Mouse (Mus musculus): ENCODE results near the gene Bri3.
"Not testable (repeated sequence)": the region's sequence is repeated elsewhere in the genome, so short reads cannot be mapped to it uniquely, and the experiment has no call there.

Gene Bri3

DNA sequence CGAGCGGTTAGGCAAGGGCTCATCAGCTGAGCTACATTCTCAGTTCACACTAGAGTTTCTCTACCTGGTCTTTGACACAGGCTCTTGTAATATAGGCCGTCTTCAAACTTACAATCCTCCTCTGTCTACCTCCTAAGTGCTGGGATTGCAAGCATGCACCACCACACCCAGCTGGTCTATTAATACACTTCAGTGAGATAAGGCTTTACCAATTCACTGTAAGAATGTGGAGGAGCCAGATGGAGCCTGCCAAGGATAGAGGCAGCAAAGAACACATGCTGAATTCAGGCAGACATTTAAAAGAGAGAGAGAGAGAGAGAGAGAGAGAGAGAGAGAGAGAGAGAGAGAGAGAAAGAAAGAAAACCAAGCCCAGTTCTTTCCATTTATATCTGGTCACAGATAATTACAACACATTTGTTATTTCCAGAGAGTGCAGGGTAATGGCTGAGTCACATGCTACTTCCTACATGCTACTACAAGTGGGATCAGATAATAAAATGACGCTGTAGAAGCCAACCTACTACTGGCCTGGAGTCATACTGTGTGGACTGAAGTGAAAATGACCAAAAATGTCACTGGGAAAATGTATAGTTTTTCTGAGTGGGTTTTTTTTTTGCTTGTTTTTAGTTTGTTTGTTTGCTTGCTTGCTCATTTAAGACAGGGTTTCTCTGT, 45.7 kb downstream of the Bri3 start:
- no peak for DNase-seq (ENCODE audit: extremely low read depth, low read depth)

DNA sequence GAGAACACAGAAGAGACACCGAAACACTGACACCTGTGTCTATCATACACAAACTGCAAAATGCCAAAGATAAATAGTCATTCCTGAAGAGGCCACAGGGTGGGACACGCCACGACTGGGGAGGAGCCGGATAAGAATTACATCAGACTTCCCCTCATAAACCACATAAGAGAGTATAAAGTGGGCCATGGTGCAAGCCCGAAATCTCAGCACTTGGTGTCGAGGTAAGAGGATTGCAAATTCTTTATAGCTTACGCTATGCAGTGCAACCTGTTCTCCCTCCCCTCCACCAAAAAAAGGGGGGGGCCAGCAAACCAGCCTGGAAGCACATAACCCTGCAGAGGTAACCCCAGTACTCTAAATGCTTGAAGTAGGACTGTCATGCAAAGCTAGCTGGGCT, 50.7 kb downstream of the Bri3 start:
- no peak for DNase-seq (ENCODE audit: extremely low read depth, low read depth)

DNA sequence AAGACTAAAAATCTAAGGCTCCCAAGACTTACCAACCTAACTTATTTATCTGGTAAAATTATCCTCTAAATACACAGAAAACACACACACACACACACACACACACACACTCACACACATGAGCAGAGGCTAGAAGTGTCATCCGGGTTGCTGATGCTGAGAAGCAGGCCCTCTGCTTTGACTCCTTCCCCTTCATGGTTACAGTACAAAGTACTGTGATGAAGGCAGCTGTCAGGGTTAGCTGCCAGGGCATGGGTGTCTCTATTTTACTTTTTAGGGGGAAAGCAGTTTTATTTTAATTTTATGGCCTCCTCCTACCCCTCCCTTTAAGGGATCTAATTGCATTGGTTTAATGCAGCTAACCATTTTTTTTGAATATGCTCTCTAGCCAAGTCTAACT, 51.1 kb downstream of the Bri3 start:
- no peak for DNase-seq (ENCODE audit: extremely low read depth, low read depth)

DNA sequence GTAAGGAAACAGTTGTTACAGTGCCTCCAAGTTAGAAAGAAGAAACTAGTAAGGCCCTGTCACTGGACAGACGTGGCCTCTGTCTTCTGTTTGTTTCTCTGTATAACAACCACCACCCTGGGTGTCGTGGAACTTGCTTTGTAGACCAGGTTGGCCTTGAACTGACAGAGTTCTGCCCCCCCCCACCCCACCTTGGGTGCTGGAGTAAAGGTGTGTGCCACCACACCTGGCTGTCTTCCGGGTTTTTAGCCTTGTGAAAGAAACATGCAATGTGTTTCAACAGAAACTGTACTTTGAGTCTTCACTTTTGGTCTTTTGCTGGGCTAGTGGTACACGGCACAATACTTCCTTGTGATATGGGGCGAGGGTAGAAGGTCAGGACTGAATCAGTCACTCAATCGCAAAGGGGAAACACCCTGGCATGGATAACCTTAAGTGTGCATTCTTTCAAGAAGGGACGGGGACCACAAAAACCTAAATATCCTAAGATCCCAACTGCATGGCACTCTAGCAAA, 51.9 kb downstream of the Bri3 start:
- DNase-seq (ENCODE audit: extremely low read depth, low read depth) = no peak

DNA sequence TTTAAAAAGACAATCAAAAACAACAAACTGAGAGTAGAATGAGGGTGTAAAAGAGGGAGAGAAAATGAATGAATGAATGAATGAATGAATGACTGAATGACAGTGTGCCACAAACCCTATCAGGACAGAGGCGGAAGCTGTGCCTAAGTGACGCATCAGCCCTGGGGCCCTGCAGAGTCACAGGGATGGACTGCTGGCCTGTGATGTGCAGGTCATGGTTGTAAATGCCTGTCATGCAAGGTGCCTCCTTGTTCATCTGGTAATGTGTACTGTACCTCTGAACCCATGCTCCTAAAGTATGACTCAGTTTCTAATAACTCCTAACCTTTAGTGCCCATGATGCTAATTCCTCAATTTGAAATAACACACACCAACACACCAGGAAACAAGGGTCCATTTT, 58.8 kb downstream of the Bri3 start:
- DNase-seq (ENCODE audit: extremely low read depth, low read depth) = no peak

DNA sequence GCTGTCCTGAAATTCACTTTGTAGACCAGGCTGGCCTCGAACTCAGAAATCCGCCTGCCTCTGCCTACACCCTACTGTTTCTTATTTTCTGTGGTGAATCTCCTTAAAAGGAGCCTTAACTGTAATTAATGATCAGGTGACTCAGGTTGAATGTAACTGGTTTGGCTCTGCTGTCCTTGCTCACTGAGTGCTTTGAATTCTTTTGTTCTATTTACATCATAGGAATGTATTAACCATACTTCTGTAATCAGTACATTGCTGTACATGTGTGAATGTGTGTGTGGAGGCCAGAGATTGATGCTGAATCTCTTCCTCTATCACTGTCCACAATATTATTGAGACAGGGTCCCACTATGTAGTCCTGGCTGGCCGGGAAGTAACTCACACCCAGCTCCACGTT, 64.7 kb downstream of the Bri3 start:
- DNase-seq (ENCODE audit: extremely low read depth, low read depth) = no peak

DNA sequence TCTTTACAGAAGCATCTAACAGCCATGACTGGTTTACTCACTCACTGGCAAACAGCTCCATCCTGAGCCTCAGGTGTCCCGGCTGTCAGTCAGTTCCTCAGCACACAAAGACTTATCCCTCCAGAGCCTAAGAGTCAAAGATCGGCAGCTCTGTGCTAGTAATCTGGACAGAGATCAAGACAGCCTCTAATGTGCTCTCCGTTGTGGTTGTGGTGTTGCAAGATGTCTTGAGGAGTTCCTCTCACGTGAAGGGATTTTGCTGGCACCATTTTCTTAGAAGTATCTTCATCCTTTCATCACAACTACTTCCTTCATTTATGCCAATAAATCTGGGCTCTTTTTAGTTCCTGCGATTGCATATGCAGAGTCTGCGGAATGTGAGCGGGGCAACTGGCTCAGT, 67.9 kb downstream of the Bri3 start:
- DNase-seq (ENCODE audit: extremely low read depth, low read depth) = no peak

DNA sequence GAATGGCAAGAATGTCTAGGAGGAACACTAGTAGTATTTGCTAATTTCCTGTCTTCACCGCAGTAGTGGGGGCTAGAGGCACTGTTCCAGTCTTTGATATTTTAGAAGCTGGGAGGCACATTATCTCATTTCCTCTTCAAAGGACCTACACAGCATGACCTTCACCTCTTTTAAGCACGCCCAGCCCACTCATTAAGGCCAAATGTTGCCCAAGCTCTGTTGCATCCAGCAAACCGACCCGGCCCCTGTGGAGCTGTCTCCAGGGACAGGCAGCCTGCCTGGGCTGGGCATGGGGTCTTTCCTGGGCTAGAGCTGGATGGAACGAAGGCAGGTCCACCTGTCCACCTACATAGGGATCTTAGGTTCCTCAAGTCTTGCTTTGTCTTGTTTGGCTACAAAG, 69.1 kb downstream of the Bri3 start:
- DNase-seq (ENCODE audit: extremely low read depth, low read depth) = no peak

DNA sequence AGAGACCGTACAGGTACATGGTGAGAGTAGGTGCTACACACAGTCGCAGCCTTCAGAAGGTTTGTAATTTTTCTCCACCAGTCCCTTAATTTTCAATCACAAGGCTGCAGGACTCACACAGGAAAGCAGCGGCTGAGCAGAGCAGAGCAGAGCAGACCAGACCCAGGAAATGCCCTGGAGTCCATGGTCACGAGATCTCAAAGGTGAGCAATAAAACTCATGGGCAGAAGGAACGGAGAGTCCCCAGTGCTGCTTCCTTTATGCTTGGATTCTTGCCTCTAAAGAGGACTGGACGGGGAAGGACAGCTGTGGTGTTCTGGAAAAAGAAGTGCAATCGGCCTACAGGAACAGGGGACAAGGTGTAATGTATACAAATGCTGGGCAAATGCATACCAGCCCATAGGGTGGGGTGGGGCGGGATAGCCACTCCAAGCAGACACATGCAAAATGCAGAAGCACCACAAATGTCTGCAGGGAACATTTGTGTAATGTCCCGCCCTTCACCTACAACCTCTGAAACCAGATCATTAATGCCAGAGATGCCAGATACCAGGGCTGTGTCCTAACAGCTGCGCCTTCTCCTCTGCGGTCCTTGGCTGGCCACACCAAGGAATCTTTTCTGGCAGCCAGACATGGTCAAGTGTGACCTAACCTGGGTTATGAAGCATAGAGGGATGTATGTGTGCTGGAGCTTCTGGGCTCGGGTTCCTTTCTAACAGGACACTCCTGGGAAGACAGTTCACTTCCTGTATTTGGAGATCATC, 70.7 kb downstream of the Bri3 start:
- DNase-seq (ENCODE audit: extremely low read depth, low read depth) = no peak

DNA sequence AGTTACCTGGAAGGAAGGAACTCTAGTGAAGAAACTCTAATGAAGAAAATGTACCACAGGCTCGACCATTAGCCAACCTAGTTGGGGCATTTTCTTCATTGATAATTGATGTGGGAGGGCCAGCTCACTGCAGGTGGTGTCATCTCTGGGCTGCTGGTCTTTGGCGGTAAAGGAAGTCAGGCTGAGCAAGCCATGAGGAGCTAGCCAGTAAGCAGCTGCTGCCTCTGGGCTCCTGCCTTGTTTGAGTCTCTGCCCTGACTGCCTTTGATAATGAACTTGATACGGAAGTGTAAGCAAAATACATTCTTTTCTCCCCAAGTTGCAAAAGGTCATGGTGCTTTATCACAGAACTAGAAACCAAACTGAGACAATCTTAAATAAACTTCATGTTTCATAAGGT, 72.2 kb downstream of the Bri3 start:
- DNase-seq (ENCODE audit: extremely low read depth, low read depth) = no peak

DNA sequence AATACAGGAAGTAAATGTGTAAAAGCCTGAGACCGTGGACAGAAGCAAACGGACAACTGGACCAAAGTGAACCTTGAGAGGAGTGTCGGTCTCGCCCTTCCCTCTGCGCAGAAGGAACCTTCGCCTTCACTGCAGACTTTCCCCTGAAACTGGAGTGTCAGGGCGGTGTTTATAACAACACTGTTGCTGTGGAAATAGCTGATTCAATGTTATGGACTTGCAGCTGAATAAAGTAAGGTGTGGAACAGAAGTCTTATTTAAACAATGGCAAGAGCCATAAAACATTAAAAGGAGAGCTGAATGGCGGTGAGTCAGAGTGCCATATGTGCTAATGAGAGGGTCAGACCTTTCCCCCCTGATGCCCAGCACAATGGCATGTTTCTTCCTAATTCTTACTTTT, 73.2 kb downstream of the Bri3 start:
- no peak for DNase-seq (ENCODE audit: extremely low read depth, low read depth)

DNA sequence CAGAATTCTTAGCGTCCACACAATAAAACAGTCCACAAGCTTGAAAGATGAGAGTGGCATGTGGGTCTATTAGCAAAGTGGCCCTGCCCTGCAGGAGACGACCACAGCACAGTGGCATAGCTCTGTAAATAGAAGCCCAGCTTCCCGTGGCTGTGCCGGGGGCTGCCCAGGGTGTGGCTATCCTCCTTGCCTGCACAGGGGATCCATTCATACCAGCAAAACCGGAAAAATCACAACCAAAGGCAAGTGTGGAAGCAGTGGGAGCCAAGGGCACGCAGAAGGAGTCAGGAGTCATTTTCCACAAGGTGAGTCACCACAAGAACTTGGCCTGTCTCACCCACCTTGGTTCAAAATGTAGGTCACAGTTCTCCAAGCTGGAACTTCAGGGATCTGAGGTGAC, 74.0 kb downstream of the Bri3 start:
- DNase-seq (ENCODE audit: extremely low read depth, low read depth) = no peak

DNA sequence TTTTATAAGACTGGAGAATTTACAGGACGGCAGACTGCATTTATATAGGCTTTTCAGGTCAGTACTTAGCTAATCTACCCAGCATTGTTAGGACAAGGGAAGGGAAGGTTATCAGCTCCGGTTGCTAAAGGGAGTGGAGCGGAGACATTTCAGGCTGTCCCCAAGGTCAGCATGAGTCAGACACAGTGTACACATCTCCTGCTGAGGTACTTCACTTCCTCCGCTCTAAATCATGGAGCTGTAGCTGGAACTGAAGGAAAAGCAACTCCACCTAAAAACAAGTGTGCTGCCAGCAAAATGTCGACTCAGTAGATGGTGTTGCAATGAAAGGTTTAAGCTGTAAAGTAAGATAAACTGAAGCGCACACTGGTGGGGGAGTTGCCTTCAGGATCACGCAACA, 77.4 kb downstream of the Bri3 start:
- no peak for DNase-seq (ENCODE audit: extremely low read depth, low read depth)

DNA sequence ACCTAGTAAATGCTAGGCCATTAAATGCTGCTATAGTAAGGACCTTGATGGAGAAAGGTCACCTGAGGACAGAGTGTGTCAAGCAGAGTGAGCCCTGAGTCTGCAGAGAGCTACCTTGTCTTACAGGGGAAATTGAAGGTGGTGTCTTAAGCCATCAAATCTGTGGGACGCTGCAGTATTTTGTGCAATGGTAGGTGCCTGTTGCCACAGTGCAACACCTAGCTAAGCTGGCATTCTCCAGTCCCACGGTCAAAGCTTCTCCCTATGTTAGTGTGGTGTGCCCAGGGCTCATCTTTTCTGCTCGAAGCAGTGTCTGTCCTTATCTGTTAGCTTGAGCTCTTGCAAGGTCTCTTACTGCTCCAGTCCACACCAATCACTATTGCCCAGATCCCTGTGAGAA, 78.5 kb downstream of the Bri3 start:
- no peak for DNase-seq (ENCODE audit: extremely low read depth, low read depth)

DNA sequence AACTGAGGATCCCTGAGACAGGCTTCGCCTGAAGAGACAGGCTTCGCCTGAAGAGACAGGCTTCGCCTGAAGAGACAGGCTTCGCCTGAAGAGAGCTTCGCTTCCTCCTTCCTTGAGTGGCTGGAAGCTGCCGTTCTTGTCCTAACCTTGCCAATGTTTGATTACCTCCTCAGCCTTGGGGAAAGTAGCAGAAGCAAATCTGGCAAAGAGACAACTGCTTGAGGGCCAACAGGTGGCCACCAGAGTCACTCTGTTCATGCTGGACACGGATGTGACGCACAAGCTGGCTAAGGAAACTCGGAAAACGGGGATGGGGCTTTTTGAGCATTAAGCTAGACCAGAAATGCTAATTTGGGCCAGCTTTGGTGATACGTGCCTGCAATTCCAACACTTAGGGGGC, 89.8 kb downstream of the Bri3 start:
- DNase-seq (ENCODE audit: extremely low read depth, low read depth) = no peak

DNA sequence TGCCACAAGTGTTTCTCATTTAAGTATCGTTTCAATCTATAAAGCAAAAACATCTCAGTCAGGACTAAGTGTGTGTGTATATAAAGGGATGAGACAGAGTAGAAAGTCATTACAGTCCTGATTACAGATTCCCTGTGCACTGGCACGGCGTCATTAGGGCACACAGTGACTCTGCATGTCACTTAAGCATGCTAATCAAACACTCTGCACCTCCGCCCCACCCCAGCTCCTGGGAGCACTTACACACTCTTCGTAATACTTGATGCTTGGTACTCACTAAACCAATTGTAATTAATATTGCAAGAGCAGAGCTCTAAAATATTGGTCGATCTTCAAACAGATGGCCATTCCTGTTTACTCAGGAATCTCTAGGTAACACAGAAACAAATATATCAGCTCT, 91.1 kb downstream of the Bri3 start:
- not testable (repeated sequence) for DNase-seq (ENCODE audit: extremely low read depth, low read depth)

DNA sequence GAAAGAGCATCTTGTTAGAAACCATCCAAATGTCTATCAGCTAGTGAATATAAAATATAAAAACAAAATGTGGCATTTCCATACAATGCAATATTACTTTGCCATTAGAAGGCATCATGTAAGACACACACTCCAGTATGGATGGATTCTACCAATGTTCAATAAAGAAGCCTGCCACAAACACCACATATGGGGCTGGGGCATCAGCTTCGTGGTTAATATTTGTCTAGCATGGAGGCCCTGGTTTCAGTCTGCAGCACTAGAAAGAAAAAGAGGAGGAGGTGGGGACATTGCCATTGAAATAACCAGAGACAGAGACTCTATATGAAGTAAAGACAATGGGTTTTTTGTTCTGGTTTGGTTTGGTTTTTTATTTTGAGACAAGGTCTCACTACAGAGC, 94.5 kb downstream of the Bri3 start:
- DNase-seq (ENCODE audit: extremely low read depth, low read depth) = no peak

DNA sequence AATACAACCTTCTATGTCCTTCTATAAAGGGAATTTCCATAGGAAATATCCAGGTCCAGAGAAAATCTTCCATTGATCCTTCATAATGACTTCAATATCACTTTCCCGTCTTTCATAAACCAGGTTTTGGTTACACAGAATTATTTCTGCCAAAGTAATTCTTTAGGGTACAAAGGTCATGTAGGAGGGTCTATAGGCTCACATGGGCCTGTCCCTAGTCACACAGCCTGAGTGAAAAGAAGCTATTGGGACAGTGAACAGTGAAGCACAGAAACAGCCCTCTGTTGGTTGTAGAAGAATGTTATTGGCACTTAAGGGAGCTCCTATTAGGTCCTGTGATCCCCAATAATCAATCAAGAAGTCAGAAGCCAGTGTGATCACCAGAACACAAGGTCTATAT, 96.8 kb downstream of the Bri3 start:
- DNase-seq (ENCODE audit: extremely low read depth, low read depth) = no peak

DNA sequence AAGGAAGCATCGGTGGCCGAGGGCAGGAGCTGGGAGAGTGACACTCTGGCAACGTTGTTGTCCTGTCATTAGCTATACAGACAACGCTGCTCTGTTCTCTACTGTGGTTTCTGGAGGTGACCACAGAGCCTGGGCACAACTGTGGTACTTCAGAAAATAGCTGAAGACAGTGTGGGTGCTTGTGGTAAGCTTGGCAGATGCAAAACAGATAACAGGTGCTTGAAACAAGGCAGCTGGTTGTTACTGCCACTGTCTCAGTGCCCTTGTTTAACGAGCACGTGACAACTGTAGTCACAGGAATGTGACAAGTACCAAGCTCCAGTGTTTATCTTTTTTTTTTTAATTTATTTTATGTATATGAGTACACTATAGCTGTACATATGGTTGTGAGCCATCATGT, 100.4 kb downstream of the Bri3 start:
- DNase-seq (ENCODE audit: extremely low read depth, low read depth) = no peak

DNA sequence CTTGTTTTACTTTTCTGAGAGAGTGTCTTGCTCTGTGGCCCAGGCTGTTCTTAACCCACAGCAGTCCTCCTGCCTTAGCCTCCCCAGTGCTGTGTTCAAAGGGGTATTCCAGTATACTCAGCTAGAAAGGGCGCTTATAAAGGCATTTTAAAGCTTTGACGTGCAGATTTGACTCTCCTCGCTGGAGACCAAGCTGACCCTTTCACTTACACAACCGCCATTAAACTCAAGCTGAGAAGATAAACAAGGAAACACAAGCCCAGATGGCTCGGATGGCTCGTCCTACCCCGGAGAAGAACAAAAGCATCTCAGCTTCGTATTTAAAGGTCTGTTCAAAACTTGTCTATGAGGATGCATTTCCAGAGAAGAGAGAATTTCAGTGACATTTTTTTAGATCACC, 106.9 kb downstream of the Bri3 start:
- DNase-seq (ENCODE audit: extremely low read depth, low read depth) = no peak

DNA sequence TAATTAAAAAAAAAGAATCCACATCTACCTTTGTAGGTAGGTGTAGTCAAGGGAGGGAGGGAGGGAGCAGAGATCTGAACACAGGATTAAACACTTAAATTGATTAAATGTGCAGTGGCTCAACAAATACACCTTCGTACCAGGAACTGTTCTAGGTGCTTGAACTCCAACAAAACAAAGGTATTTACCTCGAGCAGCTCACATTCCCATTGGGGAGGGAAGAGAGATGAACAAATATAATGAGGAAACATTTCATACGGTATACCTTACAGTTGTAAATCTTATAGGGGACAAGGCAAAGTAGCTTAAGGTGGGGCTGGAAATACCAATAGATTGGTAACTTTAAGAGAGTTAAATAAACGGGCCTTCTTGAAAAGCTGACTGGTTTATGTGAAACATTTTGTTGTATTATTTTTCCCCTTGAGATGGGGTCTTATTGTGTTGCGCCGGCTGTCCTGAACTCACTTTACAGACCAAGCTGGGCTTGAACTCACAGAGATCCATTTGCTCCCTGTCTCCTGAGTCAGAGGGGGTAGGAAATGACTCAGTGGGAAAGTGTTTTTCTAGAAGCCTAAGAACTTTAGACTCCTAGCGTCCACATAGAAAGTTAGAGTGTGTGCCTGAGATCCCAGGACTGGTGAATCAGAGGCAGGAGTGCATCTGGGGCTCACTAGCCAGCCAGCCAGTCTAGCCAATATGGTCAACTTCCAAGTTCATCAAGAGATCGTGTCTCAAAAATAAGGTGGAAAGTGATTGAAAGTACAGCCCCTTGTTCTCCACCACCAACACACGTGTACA, 108.2 kb downstream of the Bri3 start:
- no peak for DNase-seq (ENCODE audit: extremely low read depth, low read depth)

DNA sequence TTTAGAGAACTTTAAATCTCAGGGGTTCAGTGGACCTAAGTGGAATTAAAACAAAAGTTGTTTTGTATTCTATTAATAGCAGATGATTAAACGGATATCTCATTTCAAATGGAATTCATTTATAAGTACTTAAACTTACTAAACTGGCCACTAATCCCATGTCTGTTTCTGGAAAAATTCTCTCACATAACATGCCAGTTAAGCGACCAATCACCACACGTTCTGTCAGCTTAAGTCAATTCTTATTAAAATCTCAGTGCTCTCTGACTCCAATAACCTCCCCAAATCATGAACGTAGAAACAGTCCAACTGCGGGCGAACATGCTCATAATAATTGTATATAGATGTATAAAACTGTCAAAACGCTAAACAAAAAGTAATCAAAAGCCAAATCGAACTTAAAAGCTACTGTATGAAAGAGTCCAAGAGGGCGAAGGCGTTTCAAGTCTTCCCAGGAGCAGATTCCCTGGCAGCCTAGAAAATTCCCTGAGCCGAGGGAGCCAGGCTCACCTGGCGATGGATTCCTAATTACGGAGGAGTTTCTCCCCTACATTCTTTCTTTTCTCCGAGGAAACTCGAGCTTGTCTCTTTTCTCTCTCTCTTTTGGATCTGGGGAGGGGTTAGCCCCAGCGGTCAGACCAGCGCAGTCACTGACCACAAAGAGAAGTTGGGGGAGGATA, 112.7 kb downstream of the Bri3 start:
- no peak for DNase-seq (ENCODE audit: extremely low read depth, low read depth)

All from MEL-GATA-1-ER (cell line).